In genomic region chr17:84627721-84628120, GRCm38 (mm10) we compare ENCODE assay signal across 29 mouse cellular contexts. TPM values are rescaled to one million over a fixed set of nuclear protein-coding genes. Genes with fewer than 3 reads are reported as not detected.
A peak's percentile ranks its signal among the peaks of the same experiment; 100 is the strongest.
DNase-seq lines count a peak whose midpoint lies in the region; ATAC-seq and TF ChIP-seq lines count a peak whose summit lies in the region.
"Had no signal": no experiment of that assay in that cellular context is flagged by ENCODE, and none has a peak within 500 bp of the region (broad histone marks: within the 10 kb centered on the region; RNA-seq: fewer than 3 reads in every experiment).

No protein-coding gene starts in this region.

- no peak overlapping the region for H3K4me3 ChIP-seq in kidney, embryonic 15.5 days (replicated peaks)
- no peak overlapping the region for H3K4me3 ChIP-seq in limb, embryonic 14.5 days (replicated peaks; ENCODE audit: low read length)
- H3K4me3 ChIP-seq in liver, embryonic 12.5 days, result no peak overlapping the region
- H3K4me3 ChIP-seq: megakaryocyte, embryonic 14.5 days had no signal

- peaks cover 7% of the 10 kb centered on the region; the same call in 1 of the 2 replicates for H3K36me3 ChIP-seq in kidney, embryonic 15.5 days
- H3K36me3 ChIP-seq in limb, embryonic 14.5 days (ENCODE audit: control insufficient read depth, insufficient read depth, low read length), result peaks cover 5% of the 10 kb centered on the region; the same call in 1 of the 2 replicates
- H3K36me3 ChIP-seq in liver, embryonic 12.5 days, result no peaks in the 10 kb centered on the region
- H3K36me3 ChIP-seq: hindbrain, embryonic 12.5 days; midbrain, embryonic 13.5 days had no signal

- no peak for TF ChIP-seq POLR2A in limb, embryonic 14.5 days (IDR thresholded peaks at IDR 0.05; ENCODE audit: borderline replicate concordance, extremely low read depth, insufficient read depth, insufficient read length)

- H3K27ac ChIP-seq in kidney, embryonic 15.5 days, result no peak overlapping the region
- H3K27ac ChIP-seq in limb, embryonic 14.5 days (replicated peaks; ENCODE audit: low read depth, low read length), result peak overlapping the region; percentile 58; the same call in 1 of the 2 replicates
- H3K27ac ChIP-seq in liver, embryonic 12.5 days, result no peak overlapping the region
- H3K27ac ChIP-seq: hindbrain, embryonic 12.5 days; layer of hippocampus, adult 2 months; liver, embryonic 14.5 days; midbrain, embryonic 13.5 days had no signal

- peak overlapping the region; percentile 79; the same call in 1 of the 2 replicates for H3K4me2 ChIP-seq in kidney, embryonic 15.5 days
- peak overlapping the region; percentile 15; the same call in 1 of the 2 replicates for H3K4me2 ChIP-seq in limb, embryonic 14.5 days (replicated peaks; ENCODE audit: low read depth, low read length, severe bottlenecking)
- H3K4me2 ChIP-seq in liver, embryonic 12.5 days, result no peak overlapping the region

- no peak for ATAC-seq in kidney, embryonic 15.5 days (replicated peaks; ENCODE audit: low FRiP score)
- no peak for ATAC-seq in limb, embryonic 14.5 days (ENCODE audit: low FRiP score, low read depth)
- no peak for ATAC-seq in liver, embryonic 12.5 days
- ATAC-seq: midbrain, embryonic 13.5 days had no signal

- no peaks in the 10 kb centered on the region for H3K9me3 ChIP-seq in kidney, embryonic 15.5 days (replicated peaks)
- no peaks in the 10 kb centered on the region for H3K9me3 ChIP-seq in limb, embryonic 14.5 days (ENCODE audit: control insufficient read depth, low read length)
- H3K9me3 ChIP-seq in liver, embryonic 12.5 days (replicated peaks), result no peaks in the 10 kb centered on the region
- H3K9me3 ChIP-seq: midbrain, embryonic 13.5 days had no signal

- H3K9ac ChIP-seq in kidney, embryonic 15.5 days, result no peak overlapping the region
- no peak overlapping the region for H3K9ac ChIP-seq in limb, embryonic 14.5 days (ENCODE audit: low read depth, low read length, severe bottlenecking)
- no peak overlapping the region for H3K9ac ChIP-seq in liver, embryonic 12.5 days
- H3K9ac ChIP-seq: liver, embryonic 14.5 days; lung, embryonic 14.5 days had no signal

- WGBS in kidney, embryonic 15.5 days, result 69% methylated on average over 10 of the region's 10 CpGs
- WGBS in limb, embryonic 14.5 days, result 74% methylated on average over 10 of the region's 10 CpGs
- WGBS in liver, embryonic 12.5 days (ENCODE audit: insufficient replicate concordance), result 68% methylated on average over 10 of the region's 10 CpGs

- DNase-seq in kidney, adult 11 months, result no peak
- peak; percentile 56 for DNase-seq in adrenal gland, adult 2 months
- DNase-seq in adrenal gland, postnatal 25 days, result peak; percentile 13
- DNase-seq in limb, embryonic 14.5 days (ENCODE audit: low spot score), result no peak
- DNase-seq in right cerebral cortex, adult 2 months (ENCODE audit: low spot score in 2 of 2), result no peak
- DNase-seq: cerebellum, adult 9-10 months; gastrocnemius, adult 2 months; kidney, adult 2 months; kidney, postnatal 10 days; retina, postnatal 1 day; thymus, adult 18-20 months; thymus, postnatal 4 days had no signal

- peaks cover 7% of the 10 kb centered on the region for H3K4me1 ChIP-seq in kidney, embryonic 15.5 days
- peaks cover 13% of the 10 kb centered on the region for H3K4me1 ChIP-seq in limb, embryonic 14.5 days (ENCODE audit: control insufficient read depth, insufficient read depth, low read length)
- H3K4me1 ChIP-seq in liver, embryonic 12.5 days, result peaks cover 11% of the 10 kb centered on the region

- no peaks in the 10 kb centered on the region for H3K27me3 ChIP-seq in kidney, embryonic 15.5 days
- no peaks in the 10 kb centered on the region for H3K27me3 ChIP-seq in limb, embryonic 14.5 days (ENCODE audit: control insufficient read depth, insufficient read depth, low read length)
- no peaks in the 10 kb centered on the region for H3K27me3 ChIP-seq in liver, embryonic 12.5 days (replicated peaks)
- H3K27me3 ChIP-seq: hindbrain, embryonic 12.5 days; midbrain, embryonic 13.5 days had no signal

RNA-seq across cellular contexts. Expression of gene Dync2li1, which starts 1.4 kb away (rescaled TPM):
- 51.0 and 52.8 TPM in 2 replicates for polyA plus RNA-seq in kidney, embryonic 15.5 days (2015; fragmentation: Nextera tagmentation; extraction: Ambion mirVana)
- total RNA-seq in adrenal gland, adult 2 months (2021), result 10 to 100 TPM; 19.1 to 40.9 TPM
- polyA plus RNA-seq in adrenal gland, adult 2 months (2012; rRNA removed), result 0.52 and 0.88 TPM in 2 replicates
- total RNA-seq in adrenal gland, postnatal 25 days (2021), result 22.4 and 22.6 TPM in 2 replicates
- 17.2 and 21.0 TPM in 2 replicates for polyA plus RNA-seq in limb, embryonic 14.5 days (2012; rRNA removed)
- polyA plus RNA-seq in limb, embryonic 14.5 days (2014; fragmentation: Nextera tagmentation; extraction: Ambion mirVana), result 29.9 and 33.0 TPM in 2 replicates
- polyA plus RNA-seq in liver, embryonic 12.5 days (2016; fragmentation: Nextera tagmentation; extraction: Ambion mirVana), result 3.3 and 4.2 TPM in 2 replicates

RNA-seq across cellular contexts. Expression of gene Abcg8, which starts 48.4 kb away (rescaled TPM):
- 0.13 and 0.27 TPM in 2 replicates for polyA plus RNA-seq in kidney, embryonic 15.5 days (2015; fragmentation: Nextera tagmentation; extraction: Ambion mirVana)
- total RNA-seq in adrenal gland, adult 2 months (2021), result under 1 TPM in 1 of 2 experiments, not detected in 1; 0.14 TPM
- polyA plus RNA-seq in adrenal gland, adult 2 months (2012; rRNA removed), result 0.09 TPM in 1 of 2 replicates, not detected in the other
- total RNA-seq in adrenal gland, postnatal 25 days (2021), result 0.09 and 0.81 TPM in 2 replicates
- 0.16 and 0.27 TPM in 2 replicates for polyA plus RNA-seq in limb, embryonic 14.5 days (2012; rRNA removed)
- 0.18 TPM in 1 of 2 replicates, not detected in the other for polyA plus RNA-seq in limb, embryonic 14.5 days (2014; fragmentation: Nextera tagmentation; extraction: Ambion mirVana)
- polyA plus RNA-seq in liver, embryonic 12.5 days (2016; fragmentation: Nextera tagmentation; extraction: Ambion mirVana), result 0.14 and 0.28 TPM in 2 replicates
- total RNA-seq: common myeloid progenitor, adult 5-6 weeks; gastrocnemius, adult 2 months; granulocyte monocyte progenitor cell, adult 5-6 weeks; heart, postnatal 25 days; layer of hippocampus, adult 2 months; layer of hippocampus, postnatal 25 days; monocyte, adult 5-6 weeks had no signal
- polyA plus RNA-seq: C2C12; frontal cortex, adult 2 months; heart, embryonic 14.5 days; neural tube, embryonic 11.5 days had no signal

RNA-seq across cellular contexts. Expression of gene Abcg5, which starts 55.1 kb away (rescaled TPM):
- 4.0 TPM in 2 replicates for polyA plus RNA-seq in kidney, embryonic 15.5 days (2015; fragmentation: Nextera tagmentation; extraction: Ambion mirVana)
- total RNA-seq in adrenal gland, adult 2 months (2021), result not detected
- 0.11 TPM in 1 of 2 replicates, not detected in the other for polyA plus RNA-seq in adrenal gland, adult 2 months (2012; rRNA removed)
- total RNA-seq in adrenal gland, postnatal 25 days (2021), result 0.12 and 1.3 TPM in 2 replicates
- polyA plus RNA-seq in limb, embryonic 14.5 days (2012; rRNA removed), result 1.7 and 2.6 TPM in 2 replicates
- polyA plus RNA-seq in limb, embryonic 14.5 days (2014; fragmentation: Nextera tagmentation; extraction: Ambion mirVana), result 1.3 and 2.3 TPM in 2 replicates
- polyA plus RNA-seq in liver, embryonic 12.5 days (2016; fragmentation: Nextera tagmentation; extraction: Ambion mirVana), result 0.14 and 0.26 TPM in 2 replicates
- total RNA-seq: common myeloid progenitor, adult 5-6 weeks; gastrocnemius, adult 2 months; granulocyte monocyte progenitor cell, adult 5-6 weeks; heart, postnatal 25 days; layer of hippocampus, adult 2 months; layer of hippocampus, postnatal 25 days; monocyte, adult 5-6 weeks had no signal
- polyA plus RNA-seq: C2C12; frontal cortex, adult 2 months had no signal

Comparison
In these comparisons a context has a peak if more than half of its experiments do, and no peak if none do; other contexts are left out.
1. DNase-seq: peak in adrenal gland, adult 2 months (single experiment) and adrenal gland, postnatal 25 days (single experiment); none in kidney, adult 11 months (single experiment), limb, embryonic 14.5 days (single experiment) and right cerebral cortex, adult 2 months (0 of 2).